Comparison of ENCODE assay signal across 9 mouse cellular contexts in the genomic region with DNA sequence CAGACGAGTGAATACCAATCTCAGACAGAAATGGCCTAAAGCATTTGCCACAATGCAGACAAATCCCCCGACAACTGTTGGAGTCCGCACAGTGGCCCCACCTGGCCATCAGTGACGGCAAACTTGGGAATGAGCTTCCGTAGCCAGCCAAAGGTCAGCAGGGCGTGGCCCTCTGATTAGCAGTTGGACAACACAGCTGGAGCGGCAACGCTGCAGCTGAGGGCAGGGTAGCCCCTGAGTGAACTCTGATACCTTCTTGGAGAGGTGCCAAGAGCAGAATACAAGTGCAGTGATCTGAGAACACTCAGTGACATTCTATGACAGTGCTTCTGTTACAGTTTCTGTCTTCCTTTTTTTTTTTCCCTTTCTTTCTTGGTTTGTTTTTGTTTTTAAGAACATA.
DNase-seq lines count a peak whose midpoint lies in the region; ATAC-seq and TF ChIP-seq lines count a peak whose summit lies in the region.
"Had no signal": no experiment of that assay in that cellular context is flagged by ENCODE, and none has a peak within 500 bp of the region (broad histone marks: within the 10 kb centered on the region; RNA-seq: fewer than 3 reads in every experiment).

No protein-coding gene starts in this region.

- no peaks in the 10 kb centered on the region for H3K9me3 ChIP-seq in intestine, embryonic 16.5 days (ENCODE audit: control insufficient read depth, low read length)
- H3K9me3 ChIP-seq in liver, embryonic 14.5 days (ENCODE audit: control insufficient read depth, low read length), result no peaks in the 10 kb centered on the region
- H3K9me3 ChIP-seq: midbrain, embryonic 12.5 days had no signal

- no peak overlapping the region for H3K9ac ChIP-seq in intestine, embryonic 16.5 days (ENCODE audit: low read depth, low read length)
- H3K9ac ChIP-seq in liver, embryonic 14.5 days (replicated peaks), result no peak overlapping the region
- H3K9ac ChIP-seq: midbrain, embryonic 12.5 days had no signal

- TF ChIP-seq CTCF in liver, embryonic 14.5 days (IDR thresholded peaks at IDR 0.05; ENCODE audit: low read depth), result no peak

- no peak overlapping the region for H3K4me3 ChIP-seq in intestine, embryonic 16.5 days (ENCODE audit: low read length)
- no peak overlapping the region for H3K4me3 ChIP-seq in liver, embryonic 14.5 days (ENCODE audit: insufficient read depth in 1 of 2, low read depth in 2 of 2, low read length in 2 of 2)
- H3K4me3 ChIP-seq: midbrain, embryonic 12.5 days had no signal

- no peaks in the 10 kb centered on the region for H3K27me3 ChIP-seq in intestine, embryonic 16.5 days (replicated peaks; ENCODE audit: control insufficient read depth, insufficient read depth, low read length)
- no peaks in the 10 kb centered on the region for H3K27me3 ChIP-seq in liver, embryonic 14.5 days (ENCODE audit: control insufficient read depth, insufficient read depth, low read length)
- H3K27me3 ChIP-seq: midbrain, embryonic 12.5 days had no signal

- no peaks in the 10 kb centered on the region for H3K36me3 ChIP-seq in intestine, embryonic 16.5 days (ENCODE audit: control insufficient read depth, insufficient read depth, low read length)
- no peaks in the 10 kb centered on the region for H3K36me3 ChIP-seq in liver, embryonic 14.5 days (replicated peaks; ENCODE audit: control insufficient read depth, insufficient read depth, low read depth)
- H3K36me3 ChIP-seq: midbrain, embryonic 12.5 days had no signal

- DNase-seq in gastrocnemius, adult 18-20 months (ENCODE audit: low spot score), result peak; percentile 4
- no peak for DNase-seq in gastrocnemius, adult 8-10 months (ENCODE audit: low spot score in 2 of 2)
- peak; percentile 41 for DNase-seq in adrenal gland, postnatal 10 days
- peak; percentile 14 to 35 (median 31) for DNase-seq in liver, embryonic 14.5 days (ENCODE audit: low read depth in 3 of 3, low spot score in 3 of 3)
- DNase-seq in right cerebral cortex, adult 2 months (ENCODE audit: low spot score in 2 of 2), result no peak
- DNase-seq in frontal cortex, postnatal 36 days (ENCODE audit: low spot score in 2 of 2), result no peak
- DNase-seq in cerebellum, postnatal 14 days, result no peak

- H3K4me2 ChIP-seq in intestine, embryonic 16.5 days (ENCODE audit: low read depth, low read length), result 0 out of 2 replicates have a peak overlapping the region, but pooled peaks have one; percentile 1
- no peak overlapping the region for H3K4me2 ChIP-seq in liver, embryonic 14.5 days (ENCODE audit: low read depth)
- H3K4me2 ChIP-seq: midbrain, embryonic 12.5 days had no signal

- no peak for TF ChIP-seq EP300 in liver, embryonic 14.5 days (IDR thresholded peaks at IDR 0.05; ENCODE audit: low read depth)

- peak; percentile 95 for ATAC-seq in intestine, embryonic 16.5 days
- peak; percentile 35; the same call in 1 of the 2 replicates for ATAC-seq in liver, embryonic 14.5 days (ENCODE audit: insufficient read depth)

- H3K27ac ChIP-seq in intestine, embryonic 16.5 days (ENCODE audit: low read length), result peak overlapping the region; percentile 85
- H3K27ac ChIP-seq in liver, embryonic 14.5 days, result no peak overlapping the region
- H3K27ac ChIP-seq: midbrain, embryonic 12.5 days had no signal

- H3K4me1 ChIP-seq in intestine, embryonic 16.5 days (ENCODE audit: control insufficient read depth, insufficient read depth, low read length), result peaks cover 25% of the 10 kb centered on the region
- peaks cover 0 to 5% of the 10 kb centered on the region in 2 experiments; a peak in 2 of 4 replicates for H3K4me1 ChIP-seq in liver, embryonic 14.5 days (replicated peaks; ENCODE audit: control insufficient read depth in 2 of 2, insufficient read depth in 2 of 2, low read length in 1 of 2)

- 23% methylated on average over 8 of the region's 8 CpGs for WGBS in intestine, embryonic 16.5 days
- WGBS in liver, embryonic 14.5 days (ENCODE audit: insufficient replicate concordance), result 54% methylated on average over 8 of the region's 8 CpGs

Comparison
In these comparisons a context has a peak if more than half of its experiments do, and no peak if none do; other contexts are left out.
1. DNase-seq: peak in gastrocnemius, adult 18-20 months (single experiment), adrenal gland, postnatal 10 days (single experiment) and liver, embryonic 14.5 days (3 of 3); none in gastrocnemius, adult 8-10 months (0 of 2), right cerebral cortex, adult 2 months (0 of 2), frontal cortex, postnatal 36 days (0 of 2) and cerebellum, postnatal 14 days (0 of 2).